ENCODE assay signal across 13 mouse cellular contexts in genomic region chr5:75002109-75002508, GRCm38 (mm10). TPM values are rescaled to one million over a fixed set of nuclear protein-coding genes. Genes with fewer than 3 reads are reported as not detected.
DNase-seq lines count a peak whose midpoint lies in the region.
"Had no signal": no experiment of that assay in that cellular context is flagged by ENCODE, and none has a peak within 500 bp of the region (broad histone marks: within the 10 kb centered on the region; RNA-seq: fewer than 3 reads in every experiment).

No protein-coding gene starts in this region.

- peak; percentile 33 for DNase-seq in cerebellum, adult 11 months
- DNase-seq in cerebellum, postnatal 4 days (ENCODE audit: low spot score in 2 of 2), result no peak
- DNase-seq in kidney, postnatal 10 days, result peak; percentile 34
- no peak for DNase-seq in kidney, adult 18-20 months
- DNase-seq in brain, adult 2 months (ENCODE audit: low read depth, low spot score), result peak; percentile 51
- DNase-seq in cerebellum, postnatal 10 days, result peak; percentile 47 to 57
- DNase-seq in gastrocnemius, postnatal 10 days, result no peak
- no peak for DNase-seq in right cerebral cortex, adult 18-20 months
- DNase-seq: gastrocnemius, adult 2 months; kidney, adult 2 months; layer of hippocampus, adult 9-11 months; liver, embryonic 13.5 days; thymus, postnatal 36 days had no signal

RNA-seq across cellular contexts. Expression of gene Chic2, which starts 42.5 kb away (rescaled TPM):
- 10 to 100 TPM; 24.5 to 25.9 TPM for total RNA-seq in gastrocnemius, postnatal 10 days (2021)

Comparison
In these comparisons a context has a peak if more than half of its experiments do, and no peak if none do; other contexts are left out.
1. DNase-seq: peak in cerebellum, adult 11 months (single experiment), kidney, postnatal 10 days (single experiment), brain, adult 2 months (single experiment) and cerebellum, postnatal 10 days (2 of 2); none in cerebellum, postnatal 4 days (0 of 2), kidney, adult 18-20 months (single experiment), gastrocnemius, postnatal 10 days (single experiment) and right cerebral cortex, adult 18-20 months (single experiment).